Mouse (Mus musculus) intestine, embryonic 15.5 days (tissue): ENCODE results near the gene Klf15. TPM values are rescaled to one million over a fixed set of nuclear protein-coding genes. Genes with fewer than 3 reads are reported as not detected.

Source experiments
- ATAC-seq: fragments of 200-750 bp; cut with Nextera tagmentation; 2 replicates; pipeline ENCODE4 v1.8.0; 2017; ENCODE audit warnings: moderate TSS enrichment, moderate library complexity
- H3K27ac ChIP-seq: fragments of 300-500 bp; sonication (generic); 2 replicates; pipeline ENCODE4 v1.5.1; 2015; ENCODE audit warnings: mild to moderate bottlenecking, inconsistent platforms
- H3K27me3 ChIP-seq: fragments of 300-500 bp; sonication (generic); replicated peaks from 2 replicates; pipeline ENCODE4 v1.6.1; 2015; ENCODE audit warnings: inconsistent platforms
- H3K36me3 ChIP-seq: fragments of 300-500 bp; sonication (generic); 2 replicates; pipeline ENCODE4 v1.6.1; 2015; ENCODE audit warnings: inconsistent platforms
- H3K4me1 ChIP-seq: fragments of 300-500 bp; sonication (generic); replicated peaks from 2 replicates; pipeline ENCODE4 v1.6.1; 2015; ENCODE audit warnings: inconsistent platforms
- H3K4me2 ChIP-seq: fragments of 300-500 bp; sonication (generic); replicated peaks from 2 replicates; pipeline ENCODE4 v1.6.1; 2015; ENCODE audit warnings: mild to moderate bottlenecking, inconsistent platforms
- H3K4me3 ChIP-seq: fragments of 300-500 bp; sonication (generic); replicated peaks from 2 replicates; pipeline ENCODE4 v1.5.1; 2015; ENCODE audit warnings: inconsistent platforms
- H3K9ac ChIP-seq: fragments of 300-500 bp; sonication (generic); 2 replicates; pipeline ENCODE4 v1.6.1; 2015; ENCODE audit warnings: inconsistent platforms
- H3K9me3 ChIP-seq: fragments of 300-500 bp; sonication (generic); 2 replicates; pipeline ENCODE4 v1.6.1; 2016; ENCODE audit warnings: inconsistent platforms
- WGBS: fragments of 180-500 bp; shearing (Covaris S2); methylation state at CpG from one replicate; pipeline ENCODE4 v1.1.7; 2015; 5-methylcytosine and 5-hydroxymethylcytosine counted together
- polyA plus RNA-seq: library from polyadenylated mRNA; unstranded; fragments of >200 nt; fragmentation: Nextera tagmentation; extraction: Ambion mirVana; gene quantifications from 2 replicates; pipeline ENCODE4 v1.2.1, GENCODE M21; 2015

Gene Klf15
- polyA plus RNA-seq, 1 experiment from 2014 or later, result 6.3 TPM

- no peaks in the 10 kb centered on the region for H3K4me1 ChIP-seq
- no peak overlapping the region for H3K9ac ChIP-seq
- WGBS, result 24% methylated on average over 7 of the region's 7 CpGs
- H3K36me3 ChIP-seq, result no peaks in the 10 kb centered on the region
- no peak overlapping the region for H3K27ac ChIP-seq
- no peak overlapping the region for H3K4me3 ChIP-seq
- H3K27me3 ChIP-seq, result no peaks in the 10 kb centered on the region
- ATAC-seq, result peak; percentile 53
- no peak overlapping the region for H3K4me2 ChIP-seq
- no peaks in the 10 kb centered on the region for H3K9me3 ChIP-seq
Observed at GRCm38 (mm10) chr6:90450179-90450578, 12.2 kb upstream of the Klf15 start.

- Histone ChIP-seq H3K4me3 (no peak overlapping the region), H3K4me2 (no peak overlapping the region), H3K36me3 (no peaks in the 10 kb centered on the region), H3K27ac (no peak overlapping the region), H3K9ac (no peak overlapping the region), H3K9me3 (no peaks in the 10 kb centered on the region), H3K27me3 (no peaks in the 10 kb centered on the region), H3K4me1 (no peaks in the 10 kb centered on the region)
- ATAC-seq, result peak; percentile 28; the same call in 1 of the 2 replicates
- 69% methylated on average over 5 of the region's 5 CpGs for WGBS
Observed at GRCm38 (mm10) chr6:90450697-90451096, 11.7 kb upstream of the Klf15 start.

GRCm38 (mm10) chr6:90451512-90451911 lies 10.9 kb upstream of the Klf15 start:
- 90% methylated on average over 5 of the region's 5 CpGs for WGBS
- Histone ChIP-seq H3K4me1 (no peaks in the 10 kb centered on the region), H3K36me3 (no peaks in the 10 kb centered on the region), H3K9ac (no peak overlapping the region), H3K27me3 (no peaks in the 10 kb centered on the region), H3K9me3 (no peaks in the 10 kb centered on the region), H3K4me2 (no peak overlapping the region), H3K4me3 (no peak overlapping the region), H3K27ac (no peak overlapping the region)
- ATAC-seq, result no peak

GRCm38 (mm10) chr6:90452603-90453002 lies 9.8 kb upstream of the Klf15 start:
- Histone ChIP-seq H3K4me2 (no peak overlapping the region), H3K9me3 (no peaks in the 10 kb centered on the region), H3K27me3 (no peaks in the 10 kb centered on the region), H3K4me3 (no peak overlapping the region), H3K9ac (no peak overlapping the region), H3K36me3 (no peaks in the 10 kb centered on the region), H3K27ac (no peak overlapping the region), H3K4me1 (no peaks in the 10 kb centered on the region)
- ATAC-seq, result no peak

- no peak for ATAC-seq
- no peak overlapping the region for H3K4me3 ChIP-seq
- H3K27me3 ChIP-seq, result no peaks in the 10 kb centered on the region
- no peaks in the 10 kb centered on the region for H3K9me3 ChIP-seq
- no peak overlapping the region for H3K27ac ChIP-seq
- no peak overlapping the region for H3K9ac ChIP-seq
- H3K4me1 ChIP-seq, result no peaks in the 10 kb centered on the region
- WGBS, result 86% methylated on average over 5 of the region's 5 CpGs
- H3K4me2 ChIP-seq, result no peak overlapping the region
- H3K36me3 ChIP-seq, result no peaks in the 10 kb centered on the region
Observed at GRCm38 (mm10) chr6:90453751-90454150, 8.6 kb upstream of the Klf15 start.

GRCm38 (mm10) chr6:90457421-90457820 lies 5.0 kb upstream of the Klf15 start:
- Histone ChIP-seq H3K9me3 (no peaks in the 10 kb centered on the region), H3K27me3 (peaks cover 18% of the 10 kb centered on the region), H3K36me3 (no peaks in the 10 kb centered on the region), H3K9ac (no peak overlapping the region), H3K4me1 (0 out of 2 replicates have a peak, but pooled peaks cover 2% of the 10 kb centered on the region), H3K4me2 (no peak overlapping the region), H3K27ac (no peak overlapping the region), H3K4me3 (no peak overlapping the region)
- ATAC-seq, result no peak
- WGBS, result 74% methylated on average over 2 of the region's 2 CpGs

GRCm38 (mm10) chr6:90461181-90461580 lies 1.2 kb upstream of the Klf15 start:
- no peak for ATAC-seq
- Histone ChIP-seq H3K27ac (no peak overlapping the region), H3K36me3 (no peaks in the 10 kb centered on the region), H3K9me3 (no peaks in the 10 kb centered on the region), H3K4me1 (peaks cover 14% of the 10 kb centered on the region), H3K4me3 (no peak overlapping the region), H3K27me3 (peaks cover 18% of the 10 kb centered on the region), H3K9ac (no peak overlapping the region), H3K4me2 (no peak overlapping the region)
- WGBS, result 37% methylated on average over 2 of the region's 2 CpGs

- ATAC-seq, result no peak
- H3K4me1 ChIP-seq, result peaks cover 14% of the 10 kb centered on the region
- H3K27ac ChIP-seq, result no peak overlapping the region
- H3K9ac ChIP-seq, result no peak overlapping the region
- H3K9me3 ChIP-seq, result no peaks in the 10 kb centered on the region
- H3K27me3 ChIP-seq, result peaks cover 18% of the 10 kb centered on the region
- peak overlapping the region; percentile 100 for H3K4me2 ChIP-seq
- H3K36me3 ChIP-seq, result no peaks in the 10 kb centered on the region
- WGBS, result 21% methylated on average over 12 of the region's 12 CpGs
- peak overlapping the region; percentile 63 for H3K4me3 ChIP-seq
Observed at GRCm38 (mm10) chr6:90461771-90462170, 605 bp upstream of the Klf15 start.

- WGBS, result under 1% methylated on average over 38 of the region's 38 CpGs
- Histone ChIP-seq H3K27ac (no peak overlapping the region), H3K4me1 (peaks cover 14% of the 10 kb centered on the region), H3K4me3 (peak overlapping the region; percentile 63), H3K9ac (peak overlapping the region; percentile 60), H3K4me2 (peak overlapping the region; percentile 100), H3K36me3 (no peaks in the 10 kb centered on the region), H3K27me3 (peaks cover 18% of the 10 kb centered on the region), H3K9me3 (no peaks in the 10 kb centered on the region)
- peak; percentile 60 for ATAC-seq
Observed at GRCm38 (mm10) chr6:90462841-90463227, 458 bp downstream of the Klf15 start.

GRCm38 (mm10) chr6:90463228-90463862 lies 969 bp downstream of the Klf15 start:
- Histone ChIP-seq H3K4me1 (peaks cover 14% of the 10 kb centered on the region), H3K9me3 (no peaks in the 10 kb centered on the region), H3K27me3 (peaks cover 18% of the 10 kb centered on the region), H3K4me3 (peak overlapping the region; percentile 63), H3K9ac (peak overlapping the region; percentile 60), H3K27ac (0 out of 2 replicates have a peak overlapping the region, but pooled peaks have one; percentile 18), H3K4me2 (peak overlapping the region; percentile 100), H3K36me3 (no peaks in the 10 kb centered on the region)
- ATAC-seq, result peak; percentile 89
- under 1% methylated on average over 31 of the region's 31 CpGs for WGBS

GRCm38 (mm10) chr6:90463890-90464421 lies 1.6 kb downstream of the Klf15 start:
- Histone ChIP-seq H3K9me3 (no peaks in the 10 kb centered on the region), H3K27me3 (peaks cover 18% of the 10 kb centered on the region), H3K9ac (0 out of 2 replicates have a peak overlapping the region, but pooled peaks have one; percentile 60), H3K27ac (0 out of 2 replicates have a peak overlapping the region, but pooled peaks have one; percentile 18), H3K36me3 (no peaks in the 10 kb centered on the region), H3K4me1 (peaks cover 14% of the 10 kb centered on the region), H3K4me2 (peak overlapping the region; percentile 100), H3K4me3 (peak overlapping the region; percentile 63)
- ATAC-seq, result no peak
- 35% methylated on average over 7 of the region's 7 CpGs for WGBS

- no peaks in the 10 kb centered on the region for H3K9me3 ChIP-seq
- H3K27ac ChIP-seq, result no peak overlapping the region
- peaks cover 13% of the 10 kb centered on the region for H3K27me3 ChIP-seq
- H3K9ac ChIP-seq, result no peak overlapping the region
- peaks cover 14% of the 10 kb centered on the region for H3K4me1 ChIP-seq
- H3K4me3 ChIP-seq, result no peak overlapping the region
- no peaks in the 10 kb centered on the region for H3K36me3 ChIP-seq
- ATAC-seq, result no peak
- 95% methylated on average over 11 of the region's 11 CpGs for WGBS
- H3K4me2 ChIP-seq, result no peak overlapping the region
Observed at GRCm38 (mm10) chr6:90465028-90465640, 2.8 kb downstream of the Klf15 start.
